Mouse (Mus musculus) MEL (cell line): ENCODE data around the gene Ephb2.

Source experiments
- BHLHE40 ChIP-seq: IDR thresholded peaks from 2 replicates; pipeline ENCODE4 v1.6.1; 2012; ENCODE audit warnings: low read depth, mild to moderate bottlenecking, inconsistent platforms, low read length, improper control_type of control experiment, borderline replicate concordance
- EP300 ChIP-seq, 2 experiments: IDR thresholded peaks; 2 replicates each; pipeline ENCODE4 v1.6.1; 2011; ENCODE audit warnings: improper control_type of control experiment in 2 of 2, low read length in 2 of 2, low read depth in 1 of 2, mild to moderate bottlenecking in 1 of 2
- HCFC1 ChIP-seq: IDR thresholded peaks from 2 replicates; pipeline ENCODE4 v1.6.1; 2012; ENCODE audit warnings: low read depth, mild to moderate bottlenecking, inconsistent platforms, low read length, improper control_type of control experiment, moderate library complexity
- MAFK ChIP-seq: IDR thresholded peaks from 2 replicates; pipeline ENCODE4 v1.6.1; 2011; ENCODE audit warnings: low read depth, mild to moderate bottlenecking, low read length, improper control_type of control experiment, borderline replicate concordance
- MAZ ChIP-seq: IDR thresholded peaks from 2 replicates; pipeline ENCODE4 v1.6.1; 2012; ENCODE audit warnings: low read depth, mild to moderate bottlenecking, inconsistent platforms, low read length, improper control_type of control experiment
- POLR2A ChIP-seq, 2 experiments: IDR thresholded peaks; 2 replicates each; pipeline ENCODE4 v1.6.1; 2011 to 2012; ENCODE audit warnings: low read length in 2 of 2, mild to moderate bottlenecking in 2 of 2, control low read depth in 1 of 2, improper control_type of control experiment in 1 of 2, low read depth in 1 of 2, moderate library complexity in 1 of 2; ENCODE audit not compliant: control insufficient read depth in 1 of 2, insufficient read depth in 1 of 2, poor library complexity in 1 of 2
- POLR2AphosphoS5 ChIP-seq: IDR thresholded peaks from 2 replicates; pipeline ENCODE4 v1.6.1; 2012; ENCODE audit warnings: low read depth, borderline replicate concordance, mild to moderate bottlenecking, inconsistent platforms, low read length, moderate library complexity, mixed read lengths
- TAL1 ChIP-seq: IDR thresholded peaks from 2 replicates; pipeline ENCODE4 v1.6.1; 2012; ENCODE audit warnings: mild to moderate bottlenecking, inconsistent platforms, low read length, moderate library complexity, mixed read lengths

DNA sequence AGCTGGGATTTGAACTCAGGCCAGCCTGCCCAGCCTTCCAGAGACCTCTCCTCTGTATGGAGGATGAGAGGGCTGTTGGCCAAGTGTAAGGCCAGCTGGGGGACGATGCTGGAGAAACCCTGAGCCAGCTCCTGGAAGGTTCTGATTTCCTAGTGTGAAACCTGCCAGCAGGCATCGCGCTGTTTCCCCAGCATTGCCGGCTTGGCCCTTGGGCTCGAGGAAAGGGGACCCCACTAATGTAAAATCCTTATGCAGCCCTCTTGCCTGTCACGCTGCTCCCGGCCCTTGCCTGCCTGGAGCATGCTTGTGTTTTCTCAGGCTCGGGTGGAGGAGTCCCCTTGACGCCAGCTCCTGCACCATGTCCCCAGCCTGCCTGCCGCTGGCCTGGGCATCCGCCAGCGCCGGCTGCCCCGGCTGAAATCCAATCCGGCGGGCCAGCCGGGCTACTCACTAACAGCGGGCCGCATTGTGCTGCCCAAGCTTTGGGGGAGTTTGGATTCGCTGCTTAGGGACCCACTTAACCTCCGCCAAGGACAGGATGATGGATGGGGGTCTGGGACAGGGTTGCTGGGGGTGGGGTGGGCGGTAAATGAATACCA lies 52.1 kb downstream of the Ephb2 start:
- no peak for TF ChIP-seq TAL1
- no peak for TF ChIP-seq EP300 (IDR thresholded peaks at IDR 0.05; ENCODE audit: low read depth in 1 of 2, low read length in 2 of 2)
- TF ChIP-seq POLR2A (IDR thresholded peaks at IDR 0.05; ENCODE audit: control insufficient read depth in 1 of 2, insufficient read depth in 1 of 2, low read depth in 1 of 2, low read length in 2 of 2, poor library complexity in 1 of 2): no peak
- no peak for TF ChIP-seq MAZ
- no peak for TF ChIP-seq BHLHE40
- TF ChIP-seq HCFC1: no peak
- no peak for TF ChIP-seq POLR2AphosphoS5
- TF ChIP-seq MAFK: no peak
